Mouse (Mus musculus): Measurements from ENCODE around the gene Mrtfa.

DNA sequence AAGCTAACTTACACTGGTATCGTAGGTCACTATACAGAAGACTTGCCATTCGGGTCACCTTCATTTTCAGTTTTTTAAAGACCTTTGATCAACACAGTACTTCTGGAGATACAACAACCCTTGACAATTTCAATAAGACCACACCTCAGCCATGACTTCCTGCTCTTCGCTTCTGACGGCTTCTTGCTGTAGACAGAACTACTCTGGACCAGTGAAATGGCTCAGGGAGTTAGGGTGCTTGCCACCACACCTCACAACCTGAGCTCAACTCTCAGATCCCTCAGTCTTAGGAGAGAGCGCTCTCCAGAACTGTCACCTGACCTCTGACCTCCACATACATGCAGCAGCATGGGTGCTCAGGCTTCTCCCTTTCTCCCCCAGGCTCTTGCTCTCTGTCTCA lies 59.4 kb downstream of the Mrtfa start:
- TF ChIP-seq CTCF (IDR thresholded peaks at IDR 0.05; ENCODE audit: low read depth, low read length) = no peak
- TF ChIP-seq POLR2AphosphoS5 (IDR thresholded peaks at IDR 0.05; ENCODE audit: insufficient replicate concordance, low read depth, low read length) = no peak

All from G1E (cell line).